Mouse (Mus musculus) adrenal gland, postnatal 25 days (tissue): ENCODE data around the gene Ggcx. TPM values are rescaled to one million over a fixed set of nuclear protein-coding genes. Genes with fewer than 3 reads are reported as not detected.
A peak's percentile ranks its signal among the peaks of the same experiment; 100 is the strongest.
"Not testable (repeated sequence)": the region's sequence is repeated elsewhere in the genome, so short reads cannot be mapped to it uniquely, and the experiment has no call there.

Source experiments
- DNase-seq: peaks from one replicate; pipeline ENCODE4 v3.0.0; 2021; ENCODE audit warnings: mixed read lengths
- total RNA-seq: library from RNA; stranded (reverse); gene quantifications from 2 replicates; pipeline ENCODE4 v1.2.3, GENCODE M21; 2021

Gene Ggcx
- total RNA-seq, 1 experiment from 2014 or later: 56.9 TPM

DNA sequence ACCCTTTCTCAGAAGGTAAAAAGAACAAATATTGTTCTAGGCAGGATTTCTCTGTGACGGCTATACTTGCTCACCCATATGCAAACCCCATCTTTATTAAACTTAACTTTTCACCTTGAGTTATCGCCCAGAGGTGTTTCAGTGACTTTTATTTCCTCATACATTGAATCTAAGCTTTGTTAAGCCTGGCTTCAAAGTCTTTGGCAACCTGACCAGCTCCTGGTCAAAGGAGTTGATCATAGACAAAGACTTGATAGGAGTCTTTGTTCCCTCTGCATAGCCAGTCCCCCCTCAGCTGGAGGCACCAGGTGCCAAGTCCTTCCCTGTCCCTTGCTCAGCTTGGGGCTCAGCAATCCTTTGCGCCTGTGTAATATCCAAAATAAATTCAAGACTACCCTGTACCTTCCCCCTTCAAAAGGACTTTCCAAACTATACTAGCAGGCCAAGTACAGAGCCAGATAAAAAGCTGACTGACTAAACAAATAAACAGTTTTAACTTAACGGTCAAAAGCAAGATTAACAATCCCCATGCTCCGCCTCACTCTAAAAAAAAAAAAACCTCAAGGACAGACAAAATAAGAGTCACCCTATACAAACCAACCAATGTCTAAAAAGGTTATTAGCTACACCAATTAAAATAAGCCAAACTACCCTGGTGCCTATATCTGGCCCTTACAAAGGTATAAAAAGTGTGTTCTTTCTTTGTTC, 48.6 kb downstream of the Ggcx start:
- not testable (repeated sequence) for DNase-seq

DNA sequence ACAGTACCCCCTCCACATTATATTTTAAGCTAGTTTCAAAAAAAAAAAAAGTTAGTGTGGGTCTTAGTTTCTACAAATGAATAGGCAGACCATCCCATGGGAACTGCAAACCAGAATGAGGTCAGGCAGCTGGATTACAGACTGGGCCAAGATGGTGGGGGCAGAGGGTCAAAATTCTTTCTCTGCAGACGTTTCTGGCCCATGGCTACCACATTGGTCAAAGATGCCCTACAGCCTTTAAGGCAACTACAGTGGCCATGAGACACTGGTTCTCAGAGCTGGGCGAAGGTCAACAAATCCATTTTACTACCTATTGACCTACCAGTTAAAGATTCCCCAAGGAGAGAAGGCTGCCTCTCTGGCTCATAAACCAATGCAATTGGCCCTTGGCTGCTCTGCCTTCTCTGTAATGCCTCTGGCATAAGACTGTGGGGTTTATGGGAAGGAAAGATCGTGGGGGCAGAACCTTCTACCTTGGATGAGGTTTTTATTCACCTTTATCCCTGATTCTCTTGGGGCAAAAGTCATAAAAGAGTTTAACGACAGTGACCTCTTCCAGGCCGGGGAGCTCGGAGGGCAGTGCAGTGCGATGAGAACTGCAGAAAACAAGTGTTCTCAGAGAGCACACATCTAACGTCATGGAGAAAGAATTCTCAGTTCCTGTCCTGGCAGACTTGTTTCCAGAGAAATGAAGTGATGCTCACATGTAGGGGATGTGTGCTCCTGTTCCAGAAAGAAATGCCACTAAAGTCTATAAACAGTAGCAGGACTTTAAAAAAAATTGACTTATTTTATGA, 51.5 kb downstream of the Ggcx start:
- DNase-seq: no peak

DNA sequence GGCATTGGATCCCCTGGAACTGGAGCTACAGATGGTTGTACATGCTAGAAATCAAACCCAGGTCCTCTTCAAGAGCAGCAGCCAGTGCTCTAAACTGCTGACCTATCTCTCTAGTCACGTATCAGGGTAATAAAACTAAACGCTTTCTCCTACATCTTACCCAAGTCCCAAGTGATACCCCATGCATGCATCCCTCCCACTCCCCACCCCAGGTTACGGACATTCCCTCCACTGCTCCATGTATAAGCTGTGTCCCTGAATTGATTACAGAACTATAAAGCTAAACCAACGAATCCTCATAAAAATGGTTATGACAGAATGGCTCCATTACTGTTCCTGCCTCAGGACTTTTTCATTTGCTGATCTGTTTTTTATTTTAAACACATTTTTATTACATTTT, 52.1 kb downstream of the Ggcx start:
- DNase-seq: no peak

DNA sequence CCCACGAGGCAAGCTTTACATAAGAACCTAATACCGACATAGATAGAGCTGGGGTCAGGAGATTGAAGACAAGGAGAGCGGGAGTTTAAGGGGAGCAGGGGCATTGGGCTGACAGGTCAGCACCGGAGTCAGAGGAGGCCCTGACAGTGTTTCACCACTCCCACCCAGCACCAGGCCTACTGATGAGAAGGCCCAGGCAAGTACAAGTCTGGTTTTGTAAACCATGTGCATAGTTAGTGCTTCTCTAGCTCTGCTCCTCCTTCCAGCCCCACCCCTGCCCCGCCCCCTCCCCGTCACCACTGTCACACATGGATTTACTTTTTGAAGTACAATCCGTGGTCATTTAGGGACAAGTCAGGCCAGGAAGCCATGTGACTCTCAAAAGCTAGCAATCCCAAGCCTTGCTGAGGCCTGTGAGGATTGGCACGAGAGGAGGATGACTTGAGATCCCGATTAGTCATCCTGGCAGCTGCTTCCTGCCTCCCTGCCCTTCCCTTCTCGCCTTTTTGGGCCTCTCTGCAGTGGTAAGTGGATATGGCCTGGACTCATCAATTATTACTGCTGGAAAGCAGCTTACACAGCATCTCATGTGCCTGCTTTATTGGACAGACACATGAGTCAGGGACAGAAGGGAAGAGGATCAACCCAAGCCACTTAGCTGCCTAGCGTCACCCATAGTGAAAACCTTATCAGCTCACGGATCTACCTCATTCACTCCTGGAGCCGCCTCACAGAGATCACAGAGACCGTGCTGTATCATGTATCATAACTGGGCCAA, 59.3 kb downstream of the Ggcx start:
- peak; percentile 41 for DNase-seq

DNA sequence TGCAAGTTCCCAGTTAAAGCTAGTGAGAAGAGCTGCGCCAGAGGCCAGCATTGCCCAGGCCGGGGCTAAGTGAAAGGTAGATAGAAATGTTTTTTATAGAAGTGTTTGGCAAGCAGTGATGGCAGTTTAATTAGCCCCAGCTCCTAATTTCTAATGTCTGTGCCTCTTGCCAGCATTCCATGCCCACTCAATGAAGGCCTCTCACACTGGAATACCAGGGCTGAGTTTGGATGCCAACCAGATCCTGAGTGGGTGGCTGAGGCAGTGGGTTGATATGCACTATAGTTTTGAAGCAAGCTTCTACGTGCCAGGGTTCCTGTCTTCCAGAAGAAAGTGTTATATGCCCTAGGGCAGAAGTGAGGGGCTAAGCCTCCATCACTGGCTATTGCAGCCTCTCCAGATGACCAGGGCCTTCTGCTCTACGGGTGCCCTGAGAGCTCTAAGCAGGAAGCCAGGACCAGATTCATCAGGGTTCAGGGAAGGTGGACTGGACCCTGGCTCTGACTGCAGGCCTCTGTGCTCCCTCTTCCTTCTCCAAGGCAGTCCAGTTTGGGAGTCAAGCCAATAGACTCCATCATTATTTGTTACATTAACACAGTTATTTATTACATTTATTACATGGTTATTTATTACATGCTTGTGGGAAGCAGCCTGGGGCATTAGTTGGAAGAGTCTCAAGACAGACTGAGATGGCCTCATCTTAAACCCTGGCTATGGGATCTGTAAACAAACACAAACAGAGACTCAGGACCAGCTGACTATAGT, 61.3 kb downstream of the Ggcx start:
- DNase-seq: no peak

DNA sequence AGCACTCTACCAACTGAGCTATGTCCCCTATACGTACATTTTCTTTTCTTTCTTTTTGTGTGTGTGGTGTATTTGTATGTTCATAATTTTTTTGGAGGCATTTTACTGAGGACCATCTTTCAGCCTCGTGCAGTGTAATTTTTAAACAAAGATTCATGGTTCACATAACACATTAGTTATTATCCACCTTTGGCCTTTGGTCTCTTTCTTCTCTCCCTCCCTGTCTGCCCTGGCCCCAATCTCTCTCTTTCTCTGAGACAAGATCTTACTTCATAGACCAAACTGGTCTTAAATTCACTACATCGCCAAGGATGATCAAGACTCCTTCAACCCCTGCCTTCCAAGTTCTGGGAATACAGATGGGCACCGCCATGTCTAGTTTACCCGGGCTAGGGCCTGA, 62.7 kb downstream of the Ggcx start:
- no peak for DNase-seq

DNA sequence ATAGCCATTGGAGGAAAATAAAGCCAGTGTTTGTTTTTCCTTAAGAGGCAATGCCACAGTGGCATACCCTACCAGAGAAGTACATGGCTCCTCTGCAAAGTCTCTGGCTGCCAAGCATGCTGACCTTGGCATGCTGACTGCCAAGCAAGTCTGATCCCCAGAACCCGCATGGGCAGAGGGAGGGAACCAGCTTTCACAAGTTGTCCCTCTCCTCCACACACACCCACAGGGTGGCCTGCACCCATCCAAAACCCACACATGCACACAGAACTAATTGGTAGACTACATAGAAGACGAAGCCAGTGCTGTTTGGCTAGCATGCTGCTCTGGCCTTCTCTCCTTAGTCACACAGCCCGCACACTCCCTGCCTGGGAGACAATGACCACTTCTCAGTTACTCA, 63.5 kb downstream of the Ggcx start:
- DNase-seq: peak; percentile 37

DNA sequence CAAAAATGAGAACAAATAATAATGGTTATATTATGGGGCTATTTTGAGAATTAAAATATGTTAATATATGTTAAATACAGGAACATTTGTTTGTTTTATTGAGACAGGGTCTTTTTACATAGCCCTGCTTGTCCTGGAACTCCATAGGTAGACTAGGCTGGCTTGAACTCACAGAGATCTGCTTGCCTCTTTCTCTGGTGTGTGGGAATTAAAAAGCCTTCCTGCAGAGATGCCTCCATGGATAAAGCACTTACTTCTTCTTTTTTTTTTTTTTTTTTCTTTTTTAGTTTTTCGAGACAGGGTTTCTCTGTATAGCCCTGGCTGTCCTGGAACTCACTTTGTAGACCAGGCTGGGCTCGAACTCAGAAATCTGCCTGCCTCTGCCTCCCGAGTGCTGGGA, 64.6 kb downstream of the Ggcx start:
- not testable (repeated sequence) for DNase-seq

DNA sequence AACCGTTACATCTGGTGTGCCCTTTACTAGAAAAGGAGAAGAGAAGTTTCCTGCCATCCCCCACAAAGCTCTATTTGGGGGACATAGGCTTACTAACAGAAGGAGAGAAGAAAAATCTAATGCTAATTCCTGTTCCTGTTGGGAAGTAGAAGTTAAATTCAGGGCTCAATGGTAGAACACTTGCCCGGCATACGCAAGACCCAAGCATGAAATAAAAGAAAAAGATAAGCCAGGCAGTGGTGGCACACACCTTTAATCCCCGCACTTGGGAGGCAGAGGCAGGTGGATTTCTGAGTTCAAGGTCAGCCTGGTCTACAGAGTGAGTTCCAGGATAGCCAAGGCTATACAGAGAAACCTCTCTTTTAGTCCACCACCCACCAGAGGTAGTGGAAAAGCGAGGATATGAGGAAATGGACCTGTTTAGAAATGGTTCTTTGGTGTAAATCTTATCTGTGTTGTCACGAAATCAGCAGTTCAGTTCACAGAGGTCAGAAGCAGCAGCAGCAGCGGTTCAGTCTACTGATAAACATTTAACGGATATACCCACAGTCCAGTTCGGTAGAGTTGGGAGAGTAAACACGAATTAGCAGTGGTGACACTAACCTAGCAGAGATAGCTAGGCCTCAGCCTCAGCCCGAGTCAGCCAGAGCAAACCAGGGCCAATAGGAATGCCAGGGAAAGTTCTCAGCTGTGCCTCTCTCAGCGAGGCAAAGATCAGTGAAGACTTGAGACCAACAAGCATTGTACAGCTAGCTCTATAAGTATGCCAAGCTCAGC, 65.7 kb downstream of the Ggcx start:
- no peak for DNase-seq

DNA sequence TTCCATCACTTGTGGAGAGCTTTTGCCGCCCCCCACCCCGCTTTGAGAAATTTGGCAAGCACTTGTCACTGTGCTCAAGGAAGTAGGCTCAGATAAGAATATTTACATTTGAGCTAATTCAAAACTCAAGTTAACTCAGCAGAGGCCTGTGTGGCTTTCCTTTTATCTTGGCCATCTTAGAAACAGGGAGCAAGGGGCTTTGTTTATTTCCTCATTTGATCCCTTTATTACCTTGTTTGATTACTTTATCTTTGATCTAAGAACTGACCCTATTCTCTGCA, 66.3 kb downstream of the Ggcx start:
- no peak for DNase-seq

Other genes with a start within 250 kb of the Ggcx start
- gene Atoh8, start 178.7 kb upstream of the Ggcx start, total RNA-seq: 2.2 and 3.3 TPM in 2 replicates
- not detected in 2 replicates for gene Sftpb, start 109.7 kb upstream of the Ggcx start, total RNA-seq
- gene Usp39, start 69.1 kb upstream of the Ggcx start, total RNA-seq: 29.2 and 30.1 TPM in 2 replicates
- gene 0610030E20Rik, start 67.0 kb upstream of the Ggcx start, total RNA-seq: 35.5 and 38.8 TPM in 2 replicates
- 20.7 and 23.2 TPM in 2 replicates for gene Tmem150a, start 58.9 kb upstream of the Ggcx start, total RNA-seq
- gene Rnf181, start 47.4 kb upstream of the Ggcx start, total RNA-seq: 368 and 473 TPM in 2 replicates
- 35.2 and 51.8 TPM in 2 replicates for gene Vamp5, start 33.8 kb upstream of the Ggcx start, total RNA-seq
- gene Vamp8, start 23.6 kb upstream of the Ggcx start, total RNA-seq: 117 and 154 TPM in 2 replicates
- gene Mat2a, start 25.2 kb downstream of the Ggcx start, total RNA-seq: 199 and 214 TPM in 2 replicates
- 0.39 TPM in 1 of 2 replicates, not detected in the other for gene Sh2d6, start 107.4 kb downstream of the Ggcx start, total RNA-seq
- gene Capg, start 130.1 kb downstream of the Ggcx start, total RNA-seq: 30.3 and 48.1 TPM in 2 replicates
- gene Elmod3, start 184.1 kb downstream of the Ggcx start, total RNA-seq: 23.3 and 24.4 TPM in 2 replicates
- gene Retsat, start 184.2 kb downstream of the Ggcx start, total RNA-seq: 309 and 334 TPM in 2 replicates
- gene Tgoln1, start 202.7 kb downstream of the Ggcx start, total RNA-seq: 176 and 187 TPM in 2 replicates